Mouse (Mus musculus): Measurements from ENCODE around the gene C130026I21Rik. TPM values are rescaled to one million over a fixed set of nuclear protein-coding genes. Genes with fewer than 3 reads are reported as not detected.
"Not testable (repeated sequence)": the region's sequence is repeated elsewhere in the genome, so short reads cannot be mapped to it uniquely, and the experiment has no call there.

The C130026I21Rik gene
- total RNA-seq, 1 experiment from 2014 or later, result 7.4 TPM

DNA sequence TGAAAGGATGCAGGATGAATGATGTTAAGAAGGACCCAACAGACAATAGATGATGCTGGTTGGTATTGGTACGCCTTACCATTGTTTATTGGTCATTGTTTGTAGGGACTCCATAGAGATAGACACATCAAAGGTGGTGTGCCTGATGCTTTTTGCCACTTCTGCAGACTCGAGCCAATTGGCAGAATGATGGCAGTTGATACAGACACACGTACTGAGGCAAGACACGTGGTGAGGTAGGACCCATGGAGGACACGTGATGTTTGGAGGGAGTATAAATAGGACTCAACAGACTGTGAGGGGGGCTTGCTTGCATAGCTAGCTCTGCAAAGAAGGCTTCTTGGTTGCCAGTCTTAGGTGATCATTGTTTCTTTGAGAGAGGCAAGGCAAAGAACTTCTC, 115.2 kb downstream of the C130026I21Rik start:
- not testable (repeated sequence) for ATAC-seq (replicated peaks; ENCODE audit: low read depth, poor library complexity, severe bottlenecking)

- not testable (repeated sequence) for ATAC-seq (replicated peaks; ENCODE audit: low read depth, poor library complexity, severe bottlenecking)
These were observed 136.7 kb downstream of the C130026I21Rik start for GRCm38 (mm10) chr1:85133671-85134070.

DNA sequence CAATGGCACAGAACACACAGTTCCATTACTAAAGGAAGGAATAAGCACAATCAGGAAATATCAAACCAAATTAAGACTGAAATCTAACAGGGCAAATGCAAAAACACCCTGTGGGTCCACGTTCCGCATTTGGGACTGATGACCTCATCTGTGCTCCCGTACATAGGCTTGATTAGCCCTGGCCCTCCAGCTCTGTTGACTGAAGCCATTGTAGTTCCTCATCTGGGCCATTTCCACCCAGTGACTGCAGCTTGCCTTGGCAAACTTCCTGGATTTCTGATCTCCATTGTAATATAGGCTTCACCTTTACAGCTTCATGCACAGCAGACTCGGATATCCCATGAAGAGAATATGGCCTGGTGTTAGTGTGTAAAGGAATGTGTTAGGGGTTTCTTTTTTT, 148.5 kb downstream of the C130026I21Rik start:
- not testable (repeated sequence) for ATAC-seq (replicated peaks; ENCODE audit: low read depth, poor library complexity, severe bottlenecking)

- not testable (repeated sequence) for ATAC-seq (replicated peaks; ENCODE audit: low read depth, poor library complexity, severe bottlenecking)
These were observed 152.0 kb downstream of the C130026I21Rik start for GRCm38 (mm10) chr1:85118341-85118740.

DNA sequence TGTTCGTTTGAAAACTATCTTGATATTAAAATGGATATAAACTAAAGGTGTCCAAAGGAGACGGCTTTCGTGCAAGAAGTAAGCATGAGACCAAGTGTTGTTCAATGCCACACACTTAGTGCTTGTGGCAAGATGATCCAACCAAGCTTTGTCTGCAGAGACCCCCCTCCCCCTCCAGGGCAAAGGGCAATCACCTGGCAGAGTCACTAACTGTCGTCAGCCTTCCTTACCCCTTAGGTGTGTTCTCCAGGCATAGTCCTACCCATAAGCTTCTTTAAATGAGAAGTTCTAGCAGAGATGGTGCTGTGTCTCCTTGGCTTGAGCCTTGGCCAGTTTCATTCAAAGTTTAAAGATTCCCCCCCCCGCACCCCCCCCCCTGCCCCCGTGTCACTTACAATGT, 152.8 kb downstream of the C130026I21Rik start:
- not testable (repeated sequence) for ATAC-seq (replicated peaks; ENCODE audit: low read depth, poor library complexity, severe bottlenecking)

GRCm38 (mm10) chr1:85114666-85115402, 155.5 kb downstream of the C130026I21Rik start:
- ATAC-seq (replicated peaks; ENCODE audit: low read depth, poor library complexity, severe bottlenecking), result not testable (repeated sequence)

DNA sequence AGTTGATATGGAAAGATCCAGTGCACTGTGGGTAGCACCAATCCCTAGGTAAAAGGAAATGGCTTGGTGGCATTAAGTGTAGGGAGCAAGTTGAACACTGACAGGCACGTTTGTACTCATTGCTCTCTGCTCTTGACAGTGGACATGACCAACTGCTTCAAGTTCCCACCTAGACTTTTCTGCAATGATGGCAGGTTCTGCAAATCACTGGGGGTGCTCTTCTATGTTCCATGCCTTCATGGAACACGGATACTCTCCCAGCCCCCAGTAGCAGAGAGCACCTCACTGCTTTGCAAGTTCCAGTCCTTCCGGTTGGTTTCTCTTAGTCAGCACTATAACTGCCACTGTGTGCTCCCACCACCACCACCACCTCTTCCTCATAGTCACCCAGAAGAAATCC, 156.3 kb downstream of the C130026I21Rik start:
- ATAC-seq (replicated peaks; ENCODE audit: low read depth, poor library complexity, severe bottlenecking), result not testable (repeated sequence)

DNA sequence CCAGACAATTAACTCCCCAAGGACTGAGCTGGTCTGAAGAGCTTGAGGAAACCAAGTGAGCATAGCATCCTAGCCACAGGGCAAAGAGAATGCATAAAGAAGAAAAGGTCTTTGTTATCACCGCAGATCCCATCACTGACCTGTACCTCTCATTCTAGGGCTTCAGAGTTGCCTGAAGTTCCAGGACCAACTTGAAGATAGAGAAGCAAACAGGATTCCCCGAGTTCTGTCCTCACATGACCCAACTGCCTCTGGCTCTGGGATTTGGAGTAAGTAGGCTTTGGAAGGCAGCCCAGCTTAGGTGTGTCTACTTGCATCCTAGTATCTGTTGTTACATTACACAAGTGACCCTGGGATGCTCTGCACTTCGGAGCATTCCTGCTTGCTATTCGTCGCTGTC, 157.5 kb downstream of the C130026I21Rik start:
- not testable (repeated sequence) for ATAC-seq (replicated peaks; ENCODE audit: low read depth, poor library complexity, severe bottlenecking)

- not testable (repeated sequence) for ATAC-seq (replicated peaks; ENCODE audit: low read depth, poor library complexity, severe bottlenecking)
These were observed 158.1 kb downstream of the C130026I21Rik start for GRCm38 (mm10) chr1:85112266-85112665.

- not testable (repeated sequence) for ATAC-seq (replicated peaks; ENCODE audit: low read depth, poor library complexity, severe bottlenecking)
These were observed 158.8 kb downstream of the C130026I21Rik start for GRCm38 (mm10) chr1:85111572-85111971.

DNA sequence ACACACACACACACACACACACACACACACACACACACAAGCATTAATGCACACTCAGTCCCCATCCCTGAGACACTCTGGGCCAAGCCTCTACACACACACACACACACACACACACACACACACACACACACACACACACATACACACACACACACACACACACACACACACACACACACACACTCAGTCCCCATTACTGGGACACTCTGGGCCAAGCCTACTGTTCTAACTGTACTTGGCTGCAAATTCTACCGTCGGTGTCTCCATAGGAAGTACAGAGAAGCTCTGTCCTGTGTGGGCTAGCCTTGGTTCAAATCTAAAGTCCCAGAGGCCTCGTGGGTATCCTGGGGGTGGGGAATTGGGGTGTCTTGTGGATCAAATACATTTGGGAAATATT, 159.5 kb downstream of the C130026I21Rik start:
- ATAC-seq (replicated peaks; ENCODE audit: low read depth, poor library complexity, severe bottlenecking), result not testable (repeated sequence)

- ATAC-seq (replicated peaks; ENCODE audit: low read depth, poor library complexity, severe bottlenecking), result not testable (repeated sequence)
These were observed 160.6 kb downstream of the C130026I21Rik start, which contains the start of gene A530032D15Rik for GRCm38 (mm10) chr1:85109753-85110152. TSS of gene A530032D15Rik (minus strand) at chr1:85109853.

- ATAC-seq (replicated peaks; ENCODE audit: low read depth, poor library complexity, severe bottlenecking), result not testable (repeated sequence)
These were observed 164.4 kb downstream of the C130026I21Rik start for GRCm38 (mm10) chr1:85106013-85106412.

GRCm38 (mm10) chr1:85105336-85105735, 165.0 kb downstream of the C130026I21Rik start:
- not testable (repeated sequence) for ATAC-seq (replicated peaks; ENCODE audit: low read depth, poor library complexity, severe bottlenecking)

- not testable (repeated sequence) for ATAC-seq (replicated peaks; ENCODE audit: low read depth, poor library complexity, severe bottlenecking)
These were observed 168.6 kb downstream of the C130026I21Rik start for GRCm38 (mm10) chr1:85101754-85102153.

DNA sequence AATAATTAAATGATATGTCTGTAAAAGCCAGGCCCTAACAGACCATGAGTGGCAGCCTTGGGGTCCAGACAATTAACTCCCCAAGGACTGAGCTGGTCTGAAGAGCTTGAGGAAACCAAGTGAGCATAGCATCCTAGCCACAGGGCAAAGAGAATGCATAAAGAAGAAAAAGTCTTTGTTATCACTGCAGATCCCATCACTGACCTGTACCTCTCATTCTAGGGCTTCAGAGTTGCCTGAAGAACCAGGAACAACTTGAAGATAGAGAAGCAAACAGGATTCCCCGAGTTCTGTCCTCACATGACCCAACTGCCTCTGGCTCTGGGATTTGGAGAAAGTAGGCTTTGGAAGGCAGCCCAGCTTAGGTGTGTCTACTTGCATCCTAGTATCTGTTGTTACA, 170.5 kb downstream of the C130026I21Rik start, which contains the start of gene Gm10553:
Gm10553 (plus strand) TSS at position 301 of the 400 bp plus-strand sequence.
- not testable (repeated sequence) for ATAC-seq (replicated peaks; ENCODE audit: low read depth, poor library complexity, severe bottlenecking)

- not testable (repeated sequence) for ATAC-seq (replicated peaks; ENCODE audit: low read depth, poor library complexity, severe bottlenecking)
These were observed 171.3 kb downstream of the C130026I21Rik start for GRCm38 (mm10) chr1:85099081-85099480.

DNA sequence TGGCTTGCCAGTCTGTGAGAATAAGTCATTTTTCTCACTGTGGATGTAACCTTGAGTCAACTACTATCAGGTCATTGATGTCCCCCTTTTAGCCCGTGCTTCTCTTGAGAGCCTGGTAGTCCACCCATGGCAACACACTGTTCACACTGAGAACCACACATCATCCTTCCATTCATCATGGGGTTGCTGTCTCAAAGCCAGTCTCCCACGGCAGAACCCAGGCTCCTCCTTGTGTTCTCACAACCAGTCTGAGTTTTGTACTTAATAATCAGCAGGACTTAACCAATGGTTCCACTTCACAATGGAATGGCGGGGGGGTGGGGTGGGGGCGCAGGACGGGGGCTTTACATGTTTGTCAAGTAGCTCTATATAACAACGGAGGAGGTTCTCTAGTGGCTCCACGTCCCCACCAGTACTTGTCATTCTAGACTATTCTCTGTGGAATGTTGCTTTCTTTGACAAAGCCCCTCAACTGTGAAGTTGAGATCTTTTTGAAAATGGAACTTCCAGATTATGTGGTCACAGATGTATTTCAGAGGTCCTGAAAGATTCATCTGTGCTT, 177.3 kb downstream of the C130026I21Rik start:
- not testable (repeated sequence) for ATAC-seq (replicated peaks; ENCODE audit: low read depth, poor library complexity, severe bottlenecking)

- ATAC-seq (replicated peaks; ENCODE audit: low read depth, poor library complexity, severe bottlenecking), result not testable (repeated sequence)
These were observed 178.2 kb downstream of the C130026I21Rik start for GRCm38 (mm10) chr1:85092169-85092568.

DNA sequence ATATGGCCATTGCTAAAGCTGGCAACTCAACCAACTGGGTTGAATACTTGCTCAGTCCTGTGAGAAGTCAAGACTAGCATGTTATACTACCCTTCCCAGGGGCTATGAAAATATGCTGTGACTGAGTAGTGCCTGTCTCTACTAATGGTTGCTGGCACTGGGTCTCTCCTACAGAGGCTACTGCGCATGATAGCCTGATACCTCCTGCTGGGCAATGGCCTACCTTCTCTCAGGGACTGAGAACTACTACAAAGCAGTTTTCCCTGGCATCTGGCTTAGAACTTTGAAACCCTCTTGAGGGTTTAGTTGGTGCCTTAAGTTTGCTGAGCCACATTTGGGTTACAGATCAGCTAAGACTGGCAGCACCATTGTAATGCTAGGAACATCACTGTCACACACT, 184.2 kb downstream of the C130026I21Rik start:
- ATAC-seq (replicated peaks; ENCODE audit: low read depth, poor library complexity, severe bottlenecking), result not testable (repeated sequence)

DNA sequence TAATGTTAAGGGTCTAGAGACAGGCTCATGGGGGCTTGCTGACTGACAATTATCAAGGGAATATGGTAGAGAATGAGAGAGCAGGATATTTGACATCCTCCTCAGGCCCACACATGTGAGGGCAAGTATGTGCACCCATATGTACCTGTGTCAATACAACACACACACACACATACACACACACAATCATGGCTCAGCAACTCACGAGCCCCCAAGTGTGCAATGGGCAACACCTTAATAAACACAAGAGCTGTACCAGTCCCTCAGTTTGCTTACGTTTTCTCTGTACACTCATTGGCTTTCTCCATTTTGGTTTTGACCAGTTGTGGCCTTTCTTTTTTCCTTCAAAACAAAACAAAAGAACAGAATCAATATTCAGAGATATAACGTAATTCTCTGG, 185.6 kb downstream of the C130026I21Rik start:
- not testable (repeated sequence) for ATAC-seq (replicated peaks; ENCODE audit: low read depth, poor library complexity, severe bottlenecking)

Data from common myeloid progenitor, adult 5-6 weeks (primary cell).